Mouse (Mus musculus) testis, adult 10 weeks (tissue): Measurements from ENCODE around the gene Gm17727. TPM values are rescaled to one million over a fixed set of nuclear protein-coding genes. Genes with fewer than 3 reads are reported as not detected.

Source experiments
- polyA plus RNA-seq: library from polyadenylated mRNA; stranded (reverse); fragments of 350-450 nt; fragmentation: Illumina TruSeq; extraction: RNeasy Lipid Tissue Mini Kit (QIAGEN cat#74804); gene quantifications from one replicate; pipeline ENCODE4 v1.2.3, GENCODE M21; 2014; ENCODE audit warnings: low read depth, low replicate concordance

The Gm17727 gene
- polyA plus RNA-seq = not detected

DNA sequence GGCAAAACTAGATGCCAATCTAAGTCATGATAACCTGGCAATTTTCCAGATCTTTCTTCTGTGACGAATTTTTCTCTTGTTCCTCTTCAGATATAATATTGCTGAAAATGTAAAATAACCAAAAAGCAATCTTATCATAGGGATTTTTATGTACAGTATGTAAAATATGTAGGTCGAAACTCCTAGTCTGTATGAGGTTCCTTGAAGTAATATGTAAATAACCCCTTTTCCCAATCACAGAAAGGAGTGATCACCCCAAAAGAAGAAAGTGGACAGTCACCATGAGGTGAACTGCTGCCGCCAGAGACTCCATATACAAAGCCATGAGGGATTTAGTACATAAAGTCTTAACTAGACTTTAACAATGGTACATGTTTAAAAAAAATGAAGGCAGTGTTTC lies at the start of gene Gm17727:
Gene Gm17727 (minus strand): TSS at position 101 of the 400 bp plus-strand sequence.

DNA sequence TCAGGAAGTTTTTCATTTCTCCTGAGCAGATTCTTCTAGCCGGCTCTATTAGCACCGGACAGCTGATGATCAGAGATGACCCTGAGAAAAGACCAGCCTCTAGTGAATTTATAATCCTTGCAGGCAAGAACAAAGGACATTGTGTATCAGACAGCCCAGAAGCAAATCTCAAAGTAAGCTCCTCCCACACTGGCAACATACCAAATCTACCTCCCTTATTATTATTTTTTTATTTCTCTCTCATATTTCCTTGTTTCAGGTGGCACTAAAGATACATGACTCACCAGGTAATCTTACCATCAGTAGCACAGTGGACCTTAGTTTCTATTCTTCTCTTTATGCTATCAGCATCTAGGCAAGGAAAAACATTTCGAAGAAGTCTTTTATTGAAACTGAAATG lies 12.1 kb upstream of the Gm17727 start, which contains the start of the genes Gm27235 and D730048I06Rik:
Gene Gm27235 (minus strand): TSS at position 101 of the 400 bp plus-strand sequence.
Gene D730048I06Rik (minus strand): TSS at position 112 of the 400 bp plus-strand sequence.

GRCm38 (mm10) chr9:35740749-35741148 lies 37.2 kb downstream of the Gm17727 start, which contains the start of gene Gm17677:
Gm17677 (plus strand) TSS chr9:35741049.

Other genes with a start within 250 kb of the Gm17727 start
- gene Ddx25, start 219.6 kb downstream of the Gm17727 start, polyA plus RNA-seq = 147 TPM
- 18.3 TPM for gene Pus3, start 219.5 kb downstream of the Gm17727 start, polyA plus RNA-seq
- 5.9 TPM for gene Pate2, start 207.8 kb downstream of the Gm17727 start, polyA plus RNA-seq
- 221 TPM for gene Hyls1, start 207.7 kb downstream of the Gm17727 start, polyA plus RNA-seq
- gene Pate4, start 166.2 kb downstream of the Gm17727 start, polyA plus RNA-seq = not detected
- 0.52 TPM for gene Pate3, start 129.9 kb downstream of the Gm17727 start, polyA plus RNA-seq
- 0.63 TPM for gene Pate1, start 90.7 kb downstream of the Gm17727 start, polyA plus RNA-seq
- not detected for gene Gm17677, start 37.1 kb downstream of the Gm17727 start, polyA plus RNA-seq
- 3.0 TPM for gene Gm27235, start 12.0 kb upstream of the Gm17727 start, polyA plus RNA-seq
- 1.7 TPM for gene D730048I06Rik, start 12.0 kb upstream of the Gm17727 start, polyA plus RNA-seq
- not detected for gene 9230110F15Rik, start 66.0 kb upstream of the Gm17727 start, polyA plus RNA-seq
- 1.2 TPM for gene 9230113P08Rik, start 130.3 kb upstream of the Gm17727 start, polyA plus RNA-seq